Mouse (Mus musculus): ENCODE results near the gene Ank. TPM values are rescaled to one million over a fixed set of nuclear protein-coding genes. Genes with fewer than 3 reads are reported as not detected.
A peak's percentile ranks its signal among the peaks of the same experiment; 100 is the strongest.

Gene Ank
- total RNA-seq, 2 experiments from 2014 or later: 64.9 to 158 TPM

DNA sequence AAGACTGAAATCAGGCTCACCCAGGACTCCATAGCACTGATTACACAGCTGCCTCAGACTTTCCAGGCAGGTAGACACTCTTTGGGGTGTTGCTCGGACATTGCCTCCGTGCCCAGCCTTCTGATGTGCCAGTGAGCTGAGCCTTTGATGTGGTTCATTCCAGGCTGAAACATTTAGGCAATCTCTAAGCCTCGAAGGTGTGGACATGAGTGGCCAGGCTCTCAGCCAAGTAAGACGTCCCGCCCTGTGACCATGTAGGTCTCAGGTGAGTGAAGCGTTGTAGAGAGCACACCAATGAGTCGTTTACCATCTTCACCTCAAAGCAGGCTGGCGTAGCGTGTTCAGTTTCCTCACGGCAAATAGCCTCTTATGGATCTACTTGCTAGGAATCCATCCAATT lies 25.7 kb downstream of the Ank start:
- no peak for ATAC-seq (replicated peaks; ENCODE audit: low FRiP score, poor library complexity, severe bottlenecking)

DNA sequence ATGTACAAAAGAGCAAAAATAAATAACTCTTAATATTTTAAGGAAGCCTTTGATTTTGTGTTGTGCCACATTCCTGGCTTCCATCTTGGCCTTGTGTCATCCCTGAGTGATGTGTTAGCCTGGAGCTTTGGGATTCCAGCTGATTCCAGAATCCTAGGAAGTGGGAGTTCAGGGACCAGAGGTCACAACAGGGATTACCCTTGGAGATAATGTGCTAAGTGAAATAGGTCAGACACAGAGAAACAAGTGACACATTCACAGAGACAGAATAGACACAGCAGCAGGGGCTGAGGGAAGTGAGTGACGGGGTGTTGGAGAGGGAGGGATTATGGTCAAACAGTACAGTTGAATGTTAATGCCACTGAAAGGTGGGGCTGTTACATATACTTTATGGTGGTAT lies 26.3 kb downstream of the Ank start:
- no peak for ATAC-seq (replicated peaks; ENCODE audit: low FRiP score, poor library complexity, severe bottlenecking)

GRCm38 (mm10) chr15:27493516-27493915 lies 27.0 kb downstream of the Ank start:
- no peak for ATAC-seq (replicated peaks; ENCODE audit: low FRiP score, poor library complexity, severe bottlenecking)

DNA sequence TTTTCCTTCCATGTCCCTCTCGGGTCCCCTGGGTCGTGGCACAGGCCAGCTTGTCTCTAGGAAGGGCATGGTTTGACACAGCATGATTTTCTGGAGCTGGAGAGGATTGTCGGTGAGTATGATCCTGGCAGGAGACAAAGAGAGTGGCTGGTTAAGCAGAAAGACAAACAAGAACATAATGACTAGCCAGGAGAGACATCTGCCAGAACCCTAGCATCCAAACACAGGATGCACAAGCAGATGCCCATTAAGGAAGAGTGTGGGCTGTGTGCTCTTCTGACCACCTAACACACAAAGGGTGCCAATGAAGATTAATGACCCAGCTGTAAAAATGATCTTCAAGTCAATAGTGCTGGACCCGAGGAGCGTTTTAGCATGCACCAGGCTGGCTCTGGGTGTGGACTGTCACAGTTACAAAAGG lies 29.5 kb downstream of the Ank start:
- ATAC-seq (replicated peaks; ENCODE audit: low FRiP score, poor library complexity, severe bottlenecking): no peak

- peak; percentile 85 for ATAC-seq (replicated peaks; ENCODE audit: low FRiP score, poor library complexity, severe bottlenecking)
Measured at GRCm38 (mm10) chr15:27496596-27497299, 30.3 kb downstream of the Ank start.

DNA sequence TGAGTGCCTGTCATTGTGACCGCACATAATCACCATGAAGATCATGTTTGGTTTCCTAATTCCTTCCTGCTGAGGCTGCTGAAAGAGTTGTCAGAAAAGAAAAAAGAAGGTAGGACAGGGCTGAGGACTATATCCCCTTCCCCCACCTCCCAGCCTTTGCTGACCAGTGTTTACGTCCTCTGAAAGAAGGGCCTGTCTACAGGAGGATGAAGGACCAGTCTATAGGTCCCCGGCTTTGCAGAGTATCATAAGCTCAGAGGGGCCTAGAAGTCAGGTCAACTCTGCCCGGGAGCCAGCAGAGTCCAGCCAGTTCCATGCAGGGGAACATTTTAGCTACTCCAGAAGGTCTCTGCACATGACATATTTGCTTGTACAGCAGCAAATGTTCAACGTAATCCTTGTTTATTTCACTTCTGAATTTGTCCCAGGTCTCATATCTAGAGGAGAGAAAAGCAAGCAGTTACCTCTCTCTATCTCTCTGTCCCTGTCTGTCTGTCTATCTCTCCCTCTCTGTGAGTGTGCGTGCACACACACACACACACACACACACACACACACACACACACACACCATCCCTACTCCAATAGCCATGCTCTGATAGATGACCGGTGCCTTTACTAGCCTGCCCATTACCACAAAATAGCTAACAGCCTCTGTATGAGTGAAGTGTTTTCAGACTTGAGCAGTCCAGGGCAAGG lies 31.0 kb downstream of the Ank start:
- peak; percentile 47 for ATAC-seq (replicated peaks; ENCODE audit: low FRiP score, poor library complexity, severe bottlenecking)

- ATAC-seq (replicated peaks; ENCODE audit: low FRiP score, poor library complexity, severe bottlenecking): no peak
Measured at GRCm38 (mm10) chr15:27498078-27498477, 31.6 kb downstream of the Ank start.

DNA sequence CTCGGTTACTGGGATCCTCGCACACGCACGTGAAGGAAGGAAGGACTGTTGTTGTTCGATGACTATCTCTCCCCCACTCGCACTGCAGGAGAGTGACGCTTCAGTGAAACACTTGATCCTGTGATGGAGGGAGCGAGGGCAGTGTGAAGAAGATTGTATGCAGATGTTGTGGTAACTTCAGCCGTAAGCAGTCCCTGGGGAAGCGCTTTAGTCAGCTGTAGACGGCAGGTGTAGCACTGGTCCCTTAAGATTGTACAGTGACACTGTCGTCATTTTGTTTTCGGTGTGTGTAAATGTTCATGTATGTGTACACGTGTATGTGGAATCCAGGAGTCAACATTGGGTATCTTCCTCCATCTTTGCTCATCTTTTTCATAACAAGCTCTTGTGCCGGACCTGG lies 33.9 kb downstream of the Ank start:
- no peak for ATAC-seq (replicated peaks; ENCODE audit: low FRiP score, poor library complexity, severe bottlenecking)

DNA sequence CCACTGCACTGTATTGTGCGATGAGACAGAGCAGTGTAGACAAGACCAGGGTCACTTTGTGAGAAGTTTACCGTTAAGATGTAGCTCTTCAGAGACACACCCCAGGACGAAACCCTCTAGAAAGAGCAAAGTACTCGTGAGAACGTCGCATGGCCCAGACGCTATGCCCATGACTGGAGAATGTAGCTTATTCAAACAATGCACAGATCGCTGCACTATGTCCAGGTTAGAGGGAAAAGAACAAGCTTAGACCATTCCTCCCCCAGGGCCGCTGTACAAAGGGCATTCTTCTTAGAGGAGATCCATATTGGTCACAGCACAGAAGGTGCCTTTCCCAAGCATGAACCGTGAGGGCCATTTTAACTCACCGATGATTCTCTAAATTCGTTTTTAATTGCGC lies 35.9 kb downstream of the Ank start:
- ATAC-seq (replicated peaks; ENCODE audit: low FRiP score, poor library complexity, severe bottlenecking): no peak

DNA sequence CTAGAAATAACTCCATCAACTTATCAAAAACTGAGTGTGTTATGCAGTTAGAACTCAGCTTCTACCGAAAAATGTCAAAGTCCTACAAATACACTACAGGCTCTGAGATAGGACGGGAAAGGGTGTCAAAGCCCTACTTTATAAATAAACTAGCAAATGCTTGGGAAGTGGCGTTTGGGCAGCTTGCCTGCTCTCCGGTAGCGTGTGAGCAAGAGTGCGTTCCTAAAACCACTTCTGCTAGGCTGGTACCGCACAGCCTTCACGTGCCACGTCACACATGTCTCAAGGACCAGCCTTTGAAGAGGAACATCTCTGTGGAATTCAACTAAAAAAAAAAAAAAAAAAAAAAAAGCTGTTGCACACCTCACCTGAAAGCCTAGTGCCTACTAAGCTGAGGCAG lies 36.7 kb downstream of the Ank start:
- 0 out of 2 replicates have a peak, but pooled peaks have one; percentile 10 for ATAC-seq (replicated peaks; ENCODE audit: low FRiP score, poor library complexity, severe bottlenecking)

GRCm38 (mm10) chr15:27503801-27504730 lies 37.6 kb downstream of the Ank start:
- ATAC-seq (replicated peaks; ENCODE audit: low FRiP score, poor library complexity, severe bottlenecking): 0 out of 2 replicates have a peak, but pooled peaks have one; percentile 30

- ATAC-seq (replicated peaks; ENCODE audit: low FRiP score, poor library complexity, severe bottlenecking): peak; percentile 40; the same call in 1 of the 2 replicates
Measured at GRCm38 (mm10) chr15:27506127-27506886, 39.8 kb downstream of the Ank start.

GRCm38 (mm10) chr15:27506893-27507596 lies 40.6 kb downstream of the Ank start:
- ATAC-seq (replicated peaks; ENCODE audit: low FRiP score, poor library complexity, severe bottlenecking): no peak

- no peak for ATAC-seq (replicated peaks; ENCODE audit: low FRiP score, poor library complexity, severe bottlenecking)
Measured at GRCm38 (mm10) chr15:27508169-27508568, 41.7 kb downstream of the Ank start.

- no peak for ATAC-seq (replicated peaks; ENCODE audit: low FRiP score, poor library complexity, severe bottlenecking)
Measured at GRCm38 (mm10) chr15:27508982-27509381, 42.5 kb downstream of the Ank start.

DNA sequence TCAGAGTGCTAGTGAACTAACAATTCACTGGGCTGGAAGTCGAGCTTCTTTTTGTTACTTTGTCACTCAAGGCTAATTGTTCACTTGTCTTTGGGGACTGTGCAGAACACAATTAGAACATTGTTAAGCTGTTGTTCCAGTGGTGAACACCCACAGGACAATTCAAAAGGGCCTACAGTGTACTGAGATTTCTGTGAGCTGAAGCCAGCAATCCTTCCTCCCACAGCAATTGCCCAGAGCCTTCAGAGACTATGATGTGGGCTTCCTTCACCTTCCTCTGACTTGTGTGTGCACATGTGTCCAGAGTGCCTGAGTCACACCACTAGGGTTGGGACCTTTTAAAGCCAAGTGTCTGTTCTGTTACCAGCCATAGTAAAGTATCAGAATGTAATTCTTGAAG lies 50.5 kb downstream of the Ank start:
- ATAC-seq (replicated peaks; ENCODE audit: low FRiP score, poor library complexity, severe bottlenecking): no peak

- no peak for ATAC-seq (replicated peaks; ENCODE audit: low FRiP score, poor library complexity, severe bottlenecking)
Measured at GRCm38 (mm10) chr15:27518026-27518425, 51.5 kb downstream of the Ank start.

- ATAC-seq (replicated peaks; ENCODE audit: low FRiP score, poor library complexity, severe bottlenecking): no peak
Measured at GRCm38 (mm10) chr15:27519857-27520256, 53.4 kb downstream of the Ank start.

Data from erythroid progenitor cell, adult 5-6 weeks (primary cell).